In genomic region chr7:142577806-142578423, GRCm38 (mm10) we compare ENCODE assay signal across 8 mouse cellular contexts. TPM values are rescaled to one million over a fixed set of nuclear protein-coding genes. Genes with fewer than 3 reads are reported as not detected.
DNase-seq lines count a peak whose midpoint lies in the region; ATAC-seq lines count a peak whose summit lies in the region.

No protein-coding gene starts in this region.

- H3K27me3 ChIP-seq in intestine, embryonic 16.5 days (replicated peaks; ENCODE audit: control insufficient read depth, insufficient read depth, low read length), result no peaks in the 10 kb centered on the region

- H3K36me3 ChIP-seq in intestine, embryonic 16.5 days (ENCODE audit: control insufficient read depth, insufficient read depth, low read length), result no peaks in the 10 kb centered on the region

- peak; percentile 67 for ATAC-seq in intestine, embryonic 16.5 days
- ATAC-seq in megakaryocyte, adult 5-6 weeks (ENCODE audit: poor library complexity, severe bottlenecking), result no peak

- peaks cover 4% of the 10 kb centered on the region; the same call in 1 of the 2 replicates for H3K9me3 ChIP-seq in intestine, embryonic 16.5 days (ENCODE audit: control insufficient read depth, low read length)

- peak overlapping the region; percentile 97 for H3K27ac ChIP-seq in intestine, embryonic 16.5 days (ENCODE audit: low read length)

- peak overlapping the region; percentile 53 for H3K4me3 ChIP-seq in intestine, embryonic 16.5 days (ENCODE audit: low read length)

- peaks cover 36% of the 10 kb centered on the region for H3K4me1 ChIP-seq in intestine, embryonic 16.5 days (ENCODE audit: control insufficient read depth, insufficient read depth, low read length)

- 44% methylated on average over 24 of the region's 26 CpGs for WGBS in intestine, embryonic 16.5 days

- H3K4me2 ChIP-seq in intestine, embryonic 16.5 days (ENCODE audit: low read depth, low read length), result peak overlapping the region; percentile 49

- H3K9ac ChIP-seq in intestine, embryonic 16.5 days (ENCODE audit: low read depth, low read length), result peak overlapping the region; percentile 73

- DNase-seq in adrenal gland, postnatal 10 days, result peak; percentile 36
- no peak for DNase-seq in adrenal gland, postnatal 4 days (ENCODE audit: low spot score in 2 of 2)
- peak; percentile 50 for DNase-seq in thymus, postnatal 0 days (ENCODE audit: low spot score)
- DNase-seq in thymus, adult 18-20 months, result no peak
- DNase-seq in neural tube, embryonic 10.5 days (ENCODE audit: extremely low spot score, low spot score), result peak; percentile 66
- DNase-seq in layer of hippocampus, postnatal 36 days, result no peak

RNA-seq across cellular contexts. Expression of gene Mrpl23, which starts 45.4 kb away (rescaled TPM):
- 10 to 100 TPM in 1 of 2 experiments, 1 to 10 TPM in 1; 5.1 to 15.8 TPM for total RNA-seq in adrenal gland, postnatal 10 days (2021)
- total RNA-seq in adrenal gland, postnatal 4 days (2021), result 1 to 10 TPM; 8.2 to 9.5 TPM
- polyA plus RNA-seq in thymus, postnatal 0 days (2015; fragmentation: Nextera tagmentation; extraction: Ambion mirVana), result 20.1 and 20.7 TPM in 2 replicates
- 50.3 and 58.1 TPM in 2 replicates for polyA plus RNA-seq in intestine, embryonic 16.5 days (2015; fragmentation: Nextera tagmentation; extraction: Ambion mirVana)
- 3.8 and 12.3 TPM in 2 replicates for total RNA-seq in megakaryocyte, adult 5-6 weeks (2015)
- 37.2 and 52.6 TPM in 2 replicates for total RNA-seq in megakaryocyte, adult 5-6 weeks (2017)
- 10 to 100 TPM in 1 of 2 experiments, 1 to 10 TPM in 1; 4.8 to 13.8 TPM for total RNA-seq in layer of hippocampus, postnatal 36 days (2021)

Comparison
In these comparisons a context has a peak if more than half of its experiments do, and no peak if none do; other contexts are left out.
1. DNase-seq: peak in adrenal gland, postnatal 10 days (single experiment), thymus, postnatal 0 days (single experiment) and neural tube, embryonic 10.5 days (single experiment); none in adrenal gland, postnatal 4 days (0 of 2), thymus, adult 18-20 months (0 of 2) and layer of hippocampus, postnatal 36 days (0 of 2).